Mouse (Mus musculus) intestine, embryonic 15.5 days (tissue): Measurements from ENCODE around the gene Vps37c. TPM values are rescaled to one million over a fixed set of nuclear protein-coding genes. Genes with fewer than 3 reads are reported as not detected.

Source experiments
- ATAC-seq: fragments of 200-750 bp; cut with Nextera tagmentation; 2 replicates; pipeline ENCODE4 v1.8.0; 2017; ENCODE audit warnings: moderate TSS enrichment, moderate library complexity
- H3K27ac ChIP-seq: fragments of 300-500 bp; sonication (generic); 2 replicates; pipeline ENCODE4 v1.5.1; 2015; ENCODE audit warnings: mild to moderate bottlenecking, inconsistent platforms
- H3K27me3 ChIP-seq: fragments of 300-500 bp; sonication (generic); replicated peaks from 2 replicates; pipeline ENCODE4 v1.6.1; 2015; ENCODE audit warnings: inconsistent platforms
- H3K36me3 ChIP-seq: fragments of 300-500 bp; sonication (generic); 2 replicates; pipeline ENCODE4 v1.6.1; 2015; ENCODE audit warnings: inconsistent platforms
- H3K4me1 ChIP-seq: fragments of 300-500 bp; sonication (generic); replicated peaks from 2 replicates; pipeline ENCODE4 v1.6.1; 2015; ENCODE audit warnings: inconsistent platforms
- H3K4me2 ChIP-seq: fragments of 300-500 bp; sonication (generic); replicated peaks from 2 replicates; pipeline ENCODE4 v1.6.1; 2015; ENCODE audit warnings: mild to moderate bottlenecking, inconsistent platforms
- H3K4me3 ChIP-seq: fragments of 300-500 bp; sonication (generic); replicated peaks from 2 replicates; pipeline ENCODE4 v1.5.1; 2015; ENCODE audit warnings: inconsistent platforms
- H3K9ac ChIP-seq: fragments of 300-500 bp; sonication (generic); 2 replicates; pipeline ENCODE4 v1.6.1; 2015; ENCODE audit warnings: inconsistent platforms
- H3K9me3 ChIP-seq: fragments of 300-500 bp; sonication (generic); 2 replicates; pipeline ENCODE4 v1.6.1; 2016; ENCODE audit warnings: inconsistent platforms
- WGBS: fragments of 180-500 bp; shearing (Covaris S2); methylation state at CpG from one replicate; pipeline ENCODE4 v1.1.7; 2015; 5-methylcytosine and 5-hydroxymethylcytosine counted together
- polyA plus RNA-seq: library from polyadenylated mRNA; unstranded; fragments of >200 nt; fragmentation: Nextera tagmentation; extraction: Ambion mirVana; gene quantifications from 2 replicates; pipeline ENCODE4 v1.2.1, GENCODE M21; 2015

The Vps37c gene
- polyA plus RNA-seq, 1 experiment from 2014 or later: 28.1 TPM

GRCm38 (mm10) chr19:10735861-10736260 is 47.3 kb downstream of the Vps37c start:
- WGBS: 95% methylated on average over 7 of the region's 7 CpGs

GRCm38 (mm10) chr19:10738038-10738437 is 49.5 kb downstream of the Vps37c start:
- H3K9ac ChIP-seq: no peak overlapping the region
- no peak overlapping the region for H3K4me2 ChIP-seq
- H3K27me3 ChIP-seq: no peaks in the 10 kb centered on the region
- WGBS: 87% methylated on average over 6 of the region's 6 CpGs
- ATAC-seq: no peak
- no peaks in the 10 kb centered on the region for H3K9me3 ChIP-seq
- H3K4me1 ChIP-seq: no peaks in the 10 kb centered on the region
- no peaks in the 10 kb centered on the region for H3K36me3 ChIP-seq
- H3K27ac ChIP-seq: no peak overlapping the region
- no peak overlapping the region for H3K4me3 ChIP-seq

More at GRCm38 (mm10) chr19:10735861-10736260, 47.3 kb downstream of the Vps37c start:
- Histone ChIP-seq H3K27ac (no peak overlapping the region), H3K9me3 (no peaks in the 10 kb centered on the region), H3K4me3 (no peak overlapping the region), H3K4me1 (no peaks in the 10 kb centered on the region), H3K9ac (no peak overlapping the region), H3K27me3 (no peaks in the 10 kb centered on the region), H3K4me2 (no peak overlapping the region), H3K36me3 (no peaks in the 10 kb centered on the region)
- ATAC-seq: no peak

- no peaks in the 10 kb centered on the region for H3K9me3 ChIP-seq
- WGBS: 62% methylated on average over 4 of the region's 4 CpGs
- H3K27me3 ChIP-seq: no peaks in the 10 kb centered on the region
- no peak within 1 kb of the TSS for H3K4me3 ChIP-seq
- no peak within 1 kb of the TSS for H3K27ac ChIP-seq
- no peaks in the 10 kb centered on the region for H3K36me3 ChIP-seq
- ATAC-seq: no peak
- no peak within 1 kb of the TSS for H3K9ac ChIP-seq
- H3K4me2 ChIP-seq: no peak within 1 kb of the TSS
- no peaks in the 10 kb centered on the region for H3K4me1 ChIP-seq
Measured at GRCm38 (mm10) chr19:10738811-10739210, 50.3 kb downstream of the Vps37c start, which contains the start of gene Cd5. TSS of gene Cd5 (minus strand) at chr19:10739002.

- H3K9me3 ChIP-seq: no peaks in the 10 kb centered on the region
- H3K9ac ChIP-seq: no peak overlapping the region
- H3K36me3 ChIP-seq: no peaks in the 10 kb centered on the region
- no peak overlapping the region for H3K4me2 ChIP-seq
- no peaks in the 10 kb centered on the region for H3K4me1 ChIP-seq
- H3K27me3 ChIP-seq: no peaks in the 10 kb centered on the region
- no peak overlapping the region for H3K4me3 ChIP-seq
- H3K27ac ChIP-seq: no peak overlapping the region
- WGBS: 97% methylated on average over 4 of the region's 4 CpGs
- no peak for ATAC-seq
Measured at GRCm38 (mm10) chr19:10739916-10740315, 51.4 kb downstream of the Vps37c start.

- no peaks in the 10 kb centered on the region for H3K27me3 ChIP-seq
- H3K4me2 ChIP-seq: no peak overlapping the region
- no peak overlapping the region for H3K4me3 ChIP-seq
- WGBS: 30% methylated on average over 11 of the region's 11 CpGs
- H3K9me3 ChIP-seq: no peaks in the 10 kb centered on the region
- no peaks in the 10 kb centered on the region for H3K4me1 ChIP-seq
- ATAC-seq: no peak
- no peak overlapping the region for H3K27ac ChIP-seq
- H3K36me3 ChIP-seq: no peaks in the 10 kb centered on the region
- H3K9ac ChIP-seq: no peak overlapping the region
Measured at GRCm38 (mm10) chr19:10740641-10741440, 52.3 kb downstream of the Vps37c start.

- 82% methylated on average over 6 of the region's 6 CpGs for WGBS
- H3K4me3 ChIP-seq: no peak overlapping the region
- H3K27ac ChIP-seq: no peak overlapping the region
- H3K9ac ChIP-seq: no peak overlapping the region
- H3K36me3 ChIP-seq: no peaks in the 10 kb centered on the region
- H3K27me3 ChIP-seq: no peaks in the 10 kb centered on the region
- H3K4me1 ChIP-seq: no peaks in the 10 kb centered on the region
- H3K4me2 ChIP-seq: no peak overlapping the region
- no peaks in the 10 kb centered on the region for H3K9me3 ChIP-seq
- no peak for ATAC-seq
Measured at GRCm38 (mm10) chr19:10742145-10742544, 53.6 kb downstream of the Vps37c start.

- H3K4me1 ChIP-seq: no peaks in the 10 kb centered on the region
- no peak overlapping the region for H3K4me3 ChIP-seq
- no peak overlapping the region for H3K4me2 ChIP-seq
- H3K36me3 ChIP-seq: no peaks in the 10 kb centered on the region
- ATAC-seq: no peak
- H3K27me3 ChIP-seq: no peaks in the 10 kb centered on the region
- H3K27ac ChIP-seq: no peak overlapping the region
- WGBS: 70% methylated on average over 3 of the region's 3 CpGs
- H3K9ac ChIP-seq: no peak overlapping the region
- H3K9me3 ChIP-seq: no peaks in the 10 kb centered on the region
Measured at GRCm38 (mm10) chr19:10742565-10742964, 54.0 kb downstream of the Vps37c start.

- ATAC-seq: no peak
- no peak overlapping the region for H3K9ac ChIP-seq
- no peak overlapping the region for H3K4me3 ChIP-seq
- no peaks in the 10 kb centered on the region for H3K9me3 ChIP-seq
- no peaks in the 10 kb centered on the region for H3K27me3 ChIP-seq
- no peak overlapping the region for H3K27ac ChIP-seq
- no peaks in the 10 kb centered on the region for H3K36me3 ChIP-seq
- whole genome bisulfite sequencing: 72% methylated on average over 7 of the region's 7 CpGs
- no peaks in the 10 kb centered on the region for H3K4me1 ChIP-seq
- no peak overlapping the region for H3K4me2 ChIP-seq
Measured at GRCm38 (mm10) chr19:10747182-10747581, 58.6 kb downstream of the Vps37c start.

GRCm38 (mm10) chr19:10747718-10748117 is 59.2 kb downstream of the Vps37c start:
- no peaks in the 10 kb centered on the region for H3K9me3 ChIP-seq
- no peaks in the 10 kb centered on the region for H3K27me3 ChIP-seq
- no peak overlapping the region for H3K4me2 ChIP-seq
- WGBS: 64% methylated on average over 6 of the region's 6 CpGs
- H3K27ac ChIP-seq: no peak overlapping the region
- H3K36me3 ChIP-seq: no peaks in the 10 kb centered on the region
- ATAC-seq: no peak
- no peak overlapping the region for H3K9ac ChIP-seq
- no peak overlapping the region for H3K4me3 ChIP-seq
- H3K4me1 ChIP-seq: no peaks in the 10 kb centered on the region

- Histone ChIP-seq H3K36me3 (no peaks in the 10 kb centered on the region), H3K4me3 (no peak overlapping the region), H3K9ac (no peak overlapping the region), H3K4me2 (no peak overlapping the region), H3K27me3 (no peaks in the 10 kb centered on the region), H3K4me1 (no peaks in the 10 kb centered on the region), H3K9me3 (no peaks in the 10 kb centered on the region), H3K27ac (no peak overlapping the region)
- ATAC-seq: no peak
- 67% methylated on average over 11 of the region's 11 CpGs for WGBS
Measured at GRCm38 (mm10) chr19:10748401-10749102, 60.0 kb downstream of the Vps37c start.

GRCm38 (mm10) chr19:10749295-10749694 is 60.8 kb downstream of the Vps37c start:
- H3K9ac ChIP-seq: no peak overlapping the region
- WGBS: 82% methylated on average over 6 of the region's 6 CpGs
- H3K9me3 ChIP-seq: no peaks in the 10 kb centered on the region
- no peaks in the 10 kb centered on the region for H3K27me3 ChIP-seq
- H3K4me2 ChIP-seq: no peak overlapping the region
- H3K27ac ChIP-seq: no peak overlapping the region
- H3K4me3 ChIP-seq: no peak overlapping the region
- ATAC-seq: no peak
- no peaks in the 10 kb centered on the region for H3K36me3 ChIP-seq
- no peaks in the 10 kb centered on the region for H3K4me1 ChIP-seq

GRCm38 (mm10) chr19:10750161-10750560 is 61.6 kb downstream of the Vps37c start:
- no peak overlapping the region for H3K9ac ChIP-seq
- H3K27ac ChIP-seq: no peak overlapping the region
- H3K9me3 ChIP-seq: no peaks in the 10 kb centered on the region
- H3K4me3 ChIP-seq: no peak overlapping the region
- 79% methylated on average over 6 of the region's 6 CpGs for WGBS
- H3K27me3 ChIP-seq: no peaks in the 10 kb centered on the region
- no peak for ATAC-seq
- H3K36me3 ChIP-seq: no peaks in the 10 kb centered on the region
- no peaks in the 10 kb centered on the region for H3K4me1 ChIP-seq
- H3K4me2 ChIP-seq: no peak overlapping the region

- ATAC-seq: no peak
- WGBS: 82% methylated on average over 1 of the region's 1 CpGs
- no peaks in the 10 kb centered on the region for H3K36me3 ChIP-seq
- no peaks in the 10 kb centered on the region for H3K27me3 ChIP-seq
- H3K27ac ChIP-seq: no peak overlapping the region
- H3K4me3 ChIP-seq: no peak overlapping the region
- no peaks in the 10 kb centered on the region for H3K4me1 ChIP-seq
- no peak overlapping the region for H3K9ac ChIP-seq
- H3K9me3 ChIP-seq: no peaks in the 10 kb centered on the region
- H3K4me2 ChIP-seq: no peak overlapping the region
Measured at GRCm38 (mm10) chr19:10751607-10752006, 63.1 kb downstream of the Vps37c start.
